Mouse (Mus musculus): Measurements from ENCODE around the gene Slfn5. TPM values are rescaled to one million over a fixed set of nuclear protein-coding genes. Genes with fewer than 3 reads are reported as not detected.
"Not testable (repeated sequence)": the region's sequence is repeated elsewhere in the genome, so short reads cannot be mapped to it uniquely, and the experiment has no call there.

Gene Slfn5
- total RNA-seq, 2 experiments from 2014 or later: 18.9 to 27.1 TPM

GRCm38 (mm10) chr11:82945636-82946035 lies 5.5 kb upstream of the Slfn5 start:
- no peak for DNase-seq

DNA sequence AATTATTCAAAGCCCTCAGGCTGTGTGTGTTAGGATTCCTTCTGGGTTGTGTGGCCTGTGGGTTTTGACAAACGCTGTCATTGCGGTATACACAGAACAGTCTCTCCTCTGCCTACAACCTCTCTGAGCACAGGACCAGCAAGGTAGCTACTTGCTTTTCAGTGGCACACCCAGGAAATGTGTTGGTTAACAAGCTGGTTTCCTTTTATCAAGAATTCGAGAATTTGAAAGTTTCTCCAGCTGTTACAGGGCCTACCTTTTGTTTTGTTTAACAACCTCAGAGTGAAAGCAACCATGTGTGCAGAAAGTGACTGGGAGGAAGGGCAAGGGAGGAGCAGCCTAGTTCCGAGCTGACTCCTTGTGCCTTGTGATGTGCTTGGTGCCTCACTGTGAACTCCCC lies 3.7 kb upstream of the Slfn5 start:
- no peak for DNase-seq

DNA sequence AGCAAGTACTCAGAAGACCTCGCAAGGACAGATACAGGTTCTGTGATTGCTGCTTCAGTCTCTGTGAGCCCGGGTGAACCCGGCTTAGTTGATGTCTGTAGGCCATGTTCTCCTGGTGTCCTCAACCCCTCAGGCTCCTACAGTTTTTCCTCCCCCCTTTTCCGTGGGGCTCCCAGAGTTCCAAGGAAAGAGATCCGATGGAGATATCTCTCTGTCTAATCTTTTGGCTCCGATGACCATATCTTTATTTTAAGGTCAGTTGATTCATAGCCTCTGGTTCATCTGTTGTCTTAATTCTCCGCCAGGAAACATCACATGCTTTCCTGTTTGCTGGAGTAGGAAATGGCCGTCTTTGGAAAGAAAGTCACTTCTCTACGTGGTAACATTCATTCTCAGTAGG lies 2.1 kb upstream of the Slfn5 start:
- DNase-seq: no peak

DNA sequence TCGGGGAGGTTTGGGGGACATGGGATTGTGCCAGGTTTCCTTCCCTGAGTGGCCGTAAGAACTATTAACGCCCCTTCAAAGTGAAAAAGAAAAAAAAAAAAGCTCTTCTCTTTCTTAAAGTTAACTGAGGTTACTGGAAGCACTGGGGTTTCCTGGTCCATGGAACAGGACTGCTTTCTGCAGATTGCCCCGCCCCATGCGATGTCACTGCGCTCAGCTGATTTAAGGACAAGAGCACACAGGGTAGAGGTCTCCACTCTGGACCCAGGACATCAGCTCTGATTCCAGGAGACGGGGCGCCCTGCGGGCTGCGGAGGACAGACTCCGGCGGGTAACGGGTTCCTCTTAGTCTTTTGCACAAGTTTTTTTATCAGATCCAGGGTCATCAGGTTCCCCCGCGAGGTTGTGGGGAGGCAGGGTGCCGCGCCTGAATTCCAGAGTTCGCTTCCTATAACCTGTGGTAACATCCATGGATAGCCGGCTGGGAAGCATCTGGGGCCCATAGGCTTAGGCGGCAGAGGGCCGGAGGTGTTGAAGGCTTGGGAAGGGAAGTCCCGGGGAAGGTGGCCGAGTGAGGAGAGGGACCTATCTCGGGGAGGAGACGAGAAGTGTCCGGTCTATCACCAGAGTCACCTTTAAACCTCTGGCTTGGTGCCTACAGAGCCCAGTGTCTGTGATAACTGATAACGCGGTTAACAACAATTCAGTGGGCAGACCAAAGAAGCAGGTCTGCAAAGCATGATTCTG lies 889 bp downstream of the Slfn5 start:
- DNase-seq: peak; percentile 76

DNA sequence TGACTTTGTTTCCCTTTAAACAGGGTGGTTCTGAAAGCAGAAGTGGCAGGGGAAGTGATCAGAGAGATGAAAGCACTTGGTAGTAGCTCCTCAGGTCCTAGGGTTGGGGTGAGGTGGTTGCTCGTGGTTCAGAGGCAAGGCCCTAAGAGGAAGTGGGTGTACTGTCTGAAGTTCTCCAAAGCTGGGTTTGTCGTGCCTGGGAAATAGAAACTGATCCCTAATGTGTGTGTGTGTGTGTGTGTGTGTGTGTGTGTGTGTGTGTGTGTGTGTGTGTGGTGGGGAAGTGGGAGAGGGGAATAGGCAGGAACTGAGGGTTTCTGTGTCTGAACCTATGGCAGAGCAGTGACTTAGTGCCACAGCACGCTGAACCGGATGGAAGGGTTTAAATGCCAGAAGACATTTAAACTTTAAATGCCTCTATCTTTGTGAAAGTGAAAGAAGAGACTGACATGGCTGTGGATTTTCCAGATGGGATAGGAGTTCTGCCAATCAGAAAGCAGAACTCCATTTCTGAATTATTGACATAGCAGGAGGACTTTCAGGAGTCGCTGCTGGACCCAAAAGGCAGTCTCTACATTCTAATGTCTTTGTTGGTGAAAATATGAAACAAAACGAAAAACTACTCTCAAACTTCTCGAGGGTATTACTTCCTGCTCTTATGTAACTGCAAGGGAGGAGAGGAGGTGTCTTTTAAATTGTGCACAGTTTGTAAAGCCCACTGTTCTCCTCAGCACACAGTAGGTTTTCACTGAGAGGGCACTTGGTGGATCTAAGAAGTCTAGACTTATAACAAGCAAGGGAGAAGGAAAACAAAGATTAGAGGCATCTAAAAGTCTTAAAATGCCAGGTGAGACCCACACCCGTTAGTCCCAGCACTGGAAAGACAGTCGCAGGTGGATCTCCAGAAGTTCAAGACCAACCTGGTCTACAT lies 1.7 kb downstream of the Slfn5 start:
- DNase-seq: no peak

- no peak for DNase-seq
Observed at GRCm38 (mm10) chr11:82954631-82955030, 3.5 kb downstream of the Slfn5 start.

GRCm38 (mm10) chr11:82956925-82957324 lies 5.8 kb downstream of the Slfn5 start:
- no peak for DNase-seq

- no peak for DNase-seq
Observed at GRCm38 (mm10) chr11:82959613-82960012, 8.5 kb downstream of the Slfn5 start.

GRCm38 (mm10) chr11:82961743-82962142 lies 10.6 kb downstream of the Slfn5 start:
- no peak for DNase-seq

DNA sequence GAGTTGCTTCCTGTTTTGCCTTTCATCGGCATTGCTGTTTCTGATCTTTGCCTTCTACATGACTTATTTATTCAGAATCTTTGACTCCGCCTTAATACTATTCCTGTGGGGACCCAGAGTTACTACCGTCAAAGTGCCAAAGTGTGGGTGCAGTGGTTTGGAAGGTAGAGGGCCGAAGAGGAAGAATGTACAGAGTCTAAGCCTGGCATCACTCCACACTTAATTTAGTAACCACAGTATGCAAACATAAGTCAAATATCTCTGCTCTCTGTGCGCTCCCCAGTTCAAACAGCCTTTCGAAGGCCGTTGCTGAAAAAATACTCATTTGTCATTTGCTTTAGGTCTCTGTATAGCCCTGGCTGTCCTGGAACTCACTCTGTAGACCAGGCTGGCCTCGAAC lies 11.1 kb downstream of the Slfn5 start:
- no peak for DNase-seq

GRCm38 (mm10) chr11:82970712-82971589 lies 19.8 kb downstream of the Slfn5 start:
- peak; percentile 19 for DNase-seq

- no peak for DNase-seq
Observed at GRCm38 (mm10) chr11:82971590-82971974, 20.4 kb downstream of the Slfn5 start.

DNA sequence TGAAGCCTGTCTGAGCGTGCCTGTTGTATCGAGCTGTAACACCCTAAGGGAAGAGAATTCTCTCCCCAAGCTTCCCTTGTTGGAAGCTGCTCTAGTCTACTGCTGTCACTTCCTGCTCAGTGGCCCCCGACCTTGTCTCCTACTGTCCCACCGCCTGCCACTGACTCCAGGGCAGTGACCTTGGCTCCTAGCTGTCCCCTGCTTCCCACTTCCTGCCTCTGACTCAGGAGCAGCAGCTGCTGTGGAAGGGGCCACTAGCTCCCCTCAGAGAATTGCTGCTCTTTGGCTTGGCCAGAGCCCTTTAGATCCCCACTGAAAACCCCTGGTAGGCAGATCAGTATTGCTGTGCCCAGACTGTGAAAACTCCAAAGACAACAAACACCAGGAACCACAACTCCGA lies 22.8 kb downstream of the Slfn5 start:
- no peak for DNase-seq

- DNase-seq: not testable (repeated sequence)
Observed at GRCm38 (mm10) chr11:82982409-82982808, 31.3 kb downstream of the Slfn5 start.

DNA sequence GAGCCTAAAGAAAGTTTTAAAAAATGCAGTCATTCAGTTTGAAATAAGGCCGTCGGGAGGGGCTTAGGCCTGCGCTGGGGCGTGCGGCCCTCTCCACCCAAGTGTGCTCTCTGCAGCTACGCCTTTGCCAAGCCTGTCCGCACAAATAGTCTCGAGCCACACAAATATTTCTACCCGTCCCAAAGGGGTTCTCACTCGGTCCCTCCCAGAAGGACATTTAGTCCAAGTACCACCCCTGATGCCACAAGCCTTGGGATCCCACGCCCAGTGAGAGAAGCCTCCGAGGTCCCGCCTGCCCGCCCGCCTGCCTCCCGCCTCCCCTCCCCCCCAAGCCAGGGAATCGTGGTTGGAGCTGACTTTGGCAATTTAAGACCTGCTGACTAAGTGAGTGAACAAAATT lies 32.0 kb downstream of the Slfn5 start:
- DNase-seq: peak; percentile 26

DNA sequence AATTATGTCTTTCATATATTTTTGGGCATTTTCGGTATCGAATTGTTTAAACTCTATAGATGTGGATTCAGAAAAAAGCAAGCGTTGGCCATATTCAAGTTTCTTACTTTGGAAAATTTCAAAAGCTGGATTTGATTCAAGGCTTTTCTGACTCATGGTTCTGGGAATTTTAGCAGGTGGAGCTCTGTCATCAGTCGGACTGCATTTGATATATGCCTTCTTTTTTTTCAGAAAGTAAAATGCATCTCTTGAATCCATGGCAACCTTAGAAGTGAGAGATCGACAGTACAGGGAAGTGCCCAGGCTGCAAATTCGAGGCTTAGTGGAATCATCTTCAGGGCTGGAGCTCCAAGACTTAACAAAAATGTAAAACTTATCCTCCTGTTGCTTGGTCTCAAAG lies 36.5 kb downstream of the Slfn5 start:
- no peak for DNase-seq

DNA sequence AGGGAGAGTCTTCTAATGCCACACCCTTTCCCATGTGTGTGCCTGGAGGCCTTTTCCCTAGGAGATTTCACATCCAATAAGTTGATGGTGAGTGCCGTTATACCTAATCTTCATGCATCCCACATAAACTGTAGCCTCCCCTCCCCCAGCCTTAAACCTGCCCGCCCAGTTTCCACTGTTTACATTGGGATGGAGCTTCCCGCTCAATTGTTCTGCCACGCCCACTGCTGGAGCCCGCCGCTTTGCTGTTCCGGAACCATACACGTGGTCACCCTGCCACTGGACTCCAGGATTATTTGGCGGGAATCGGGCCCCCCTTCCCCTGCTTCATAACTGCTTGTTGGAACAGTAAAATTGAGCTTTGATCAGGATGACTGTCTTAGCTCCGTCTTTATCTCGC lies 38.2 kb downstream of the Slfn5 start:
- no peak for DNase-seq

- DNase-seq: not testable (repeated sequence)
Observed at GRCm38 (mm10) chr11:82990612-82991385, 39.6 kb downstream of the Slfn5 start.

- peak; percentile 36 for DNase-seq
Observed at GRCm38 (mm10) chr11:82991469-82992166, 40.5 kb downstream of the Slfn5 start, which contains the start of gene Slfn9. Gene Slfn9 (minus strand): TSS chr11:82991830.

DNA sequence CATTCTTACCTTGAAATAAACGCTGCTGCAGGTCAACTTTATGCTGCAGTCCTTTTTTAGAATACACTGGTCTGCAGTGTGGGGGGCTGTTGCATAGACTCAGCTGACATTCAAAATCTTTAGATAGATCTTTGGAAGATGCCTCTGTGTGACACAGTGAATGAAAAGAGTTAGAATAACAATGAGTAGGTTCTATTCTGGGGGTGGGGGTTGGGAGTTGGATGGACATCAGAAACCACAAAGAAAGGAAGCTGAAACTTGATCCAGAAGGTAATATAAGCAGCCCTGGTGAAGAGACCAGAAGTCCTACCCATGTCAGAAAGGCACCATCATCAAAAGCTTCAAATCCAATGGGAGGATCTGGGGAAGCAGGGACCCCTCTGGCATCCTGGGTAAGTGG lies 62.2 kb downstream of the Slfn5 start:
- DNase-seq: no peak

Measured in gastrocnemius, postnatal 25 days (tissue).